Mouse (Mus musculus) neural tube, embryonic 12.5 days (tissue): Measurements from ENCODE around the gene Dok4. TPM values are rescaled to one million over a fixed set of nuclear protein-coding genes. Genes with fewer than 3 reads are reported as not detected.

Source experiments
- ATAC-seq: fragments of 200-750 bp; cut with Nextera tagmentation; 2 replicates; pipeline ENCODE4 v1.8.0; 2017; ENCODE audit warnings: low read depth, mild to moderate bottlenecking, moderate TSS enrichment, moderate library complexity; ENCODE audit not compliant: low FRiP score
- H3K27ac ChIP-seq: fragments of 300-500 bp; sonication (generic); 2 replicates; pipeline ENCODE4 v1.5.1; 2016
- H3K27me3 ChIP-seq: fragments of 300-500 bp; sonication (generic); replicated peaks from 2 replicates; pipeline ENCODE4 v1.6.1; 2016; ENCODE audit warnings: mild to moderate bottlenecking
- H3K36me3 ChIP-seq: fragments of 300-500 bp; sonication (generic); 2 replicates; pipeline ENCODE4 v1.6.1; 2016; ENCODE audit warnings: mild to moderate bottlenecking
- H3K4me1 ChIP-seq: fragments of 300-500 bp; sonication (generic); 2 replicates; pipeline ENCODE4 v1.6.1; 2016
- H3K4me2 ChIP-seq: fragments of 300-500 bp; sonication (generic); replicated peaks from 2 replicates; pipeline ENCODE4 v1.6.1; 2016; ENCODE audit warnings: mild to moderate bottlenecking
- H3K4me3 ChIP-seq: fragments of 300-500 bp; sonication (generic); 2 replicates; pipeline ENCODE4 v1.5.1; 2016
- H3K9ac ChIP-seq: fragments of 300-500 bp; sonication (generic); 2 replicates; pipeline ENCODE4 v1.6.1; 2016; ENCODE audit warnings: mild to moderate bottlenecking
- H3K9me3 ChIP-seq: fragments of 300-500 bp; sonication (generic); 2 replicates; pipeline ENCODE4 v1.6.1; 2016; ENCODE audit warnings: mild to moderate bottlenecking
- WGBS: fragments of 180-500 bp; shearing (Covaris S2); methylation state at CpG from one replicate; pipeline ENCODE4 v1.1.7; 2016; 5-methylcytosine and 5-hydroxymethylcytosine counted together
- polyA plus RNA-seq: library from polyadenylated mRNA; unstranded; fragments of >200 nt; fragmentation: Nextera tagmentation; extraction: Ambion mirVana; gene quantifications from 2 replicates; pipeline ENCODE4 v1.2.1, GENCODE M21; 2016

The Dok4 gene
- polyA plus RNA-seq, 1 experiment from 2014 or later, result 41.8 TPM

- Histone ChIP-seq H3K36me3 (no peaks in the 10 kb centered on the region), H3K27ac (no peak overlapping the region), H3K4me3 (peak overlapping the region; percentile 58), H3K9ac (peak overlapping the region; percentile 68; the same call in 1 of the 2 replicates), H3K27me3 (peaks cover 19% of the 10 kb centered on the region), H3K4me2 (peak overlapping the region; percentile 98), H3K9me3 (no peaks in the 10 kb centered on the region), H3K4me1 (peaks cover 30% of the 10 kb centered on the region)
- WGBS, result 17% methylated on average over 17 of the region's 17 CpGs
- ATAC-seq, result no peak
Observed at GRCm38 (mm10) chr8:94875096-94875870, 847 bp downstream of the Dok4 start.

- H3K36me3 ChIP-seq, result no peaks in the 10 kb centered on the region
- H3K4me1 ChIP-seq, result peaks cover 40% of the 10 kb centered on the region
- H3K9ac ChIP-seq, result no peak overlapping the region
- peaks cover 28% of the 10 kb centered on the region for H3K27me3 ChIP-seq
- 13% methylated on average over 6 of the region's 6 CpGs for WGBS
- 0 out of 2 replicates have a peak overlapping the region, but pooled peaks have one; percentile 0 for H3K4me3 ChIP-seq
- no peaks in the 10 kb centered on the region for H3K9me3 ChIP-seq
- H3K4me2 ChIP-seq, result peak overlapping the region; percentile 98
- H3K27ac ChIP-seq, result no peak overlapping the region
- ATAC-seq, result no peak
Observed at GRCm38 (mm10) chr8:94874358-94874757, 1.8 kb downstream of the Dok4 start.

DNA sequence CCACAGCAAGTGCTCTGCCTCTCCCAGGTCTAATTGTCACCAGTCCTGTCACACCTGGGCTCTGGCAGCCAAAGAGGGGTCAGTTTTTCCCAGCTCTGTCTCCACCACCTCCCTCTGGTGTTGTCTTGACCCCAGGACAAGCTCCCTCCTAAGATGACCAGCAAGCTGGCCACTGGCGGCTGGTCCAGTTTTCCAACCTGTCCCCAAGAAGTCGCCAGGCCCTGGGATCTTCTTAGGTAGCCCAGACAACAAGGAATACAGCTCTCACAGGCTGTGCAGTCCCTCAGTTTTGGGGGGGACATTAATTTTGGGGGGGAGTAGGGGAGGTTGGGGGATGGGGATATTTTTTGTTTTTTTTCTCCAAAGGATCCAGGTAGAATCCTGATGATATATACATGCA lies 3.6 kb downstream of the Dok4 start:
- WGBS, result 79% methylated on average over 2 of the region's 2 CpGs
- H3K4me1 ChIP-seq, result peaks cover 51% of the 10 kb centered on the region
- H3K4me3 ChIP-seq, result no peak overlapping the region
- ATAC-seq, result no peak
- H3K9me3 ChIP-seq, result no peaks in the 10 kb centered on the region
- H3K36me3 ChIP-seq, result no peaks in the 10 kb centered on the region
- peaks cover 30% of the 10 kb centered on the region for H3K27me3 ChIP-seq
- H3K9ac ChIP-seq, result no peak overlapping the region
- H3K4me2 ChIP-seq, result peak overlapping the region; percentile 75; the same call in 1 of the 2 replicates
- no peak overlapping the region for H3K27ac ChIP-seq

DNA sequence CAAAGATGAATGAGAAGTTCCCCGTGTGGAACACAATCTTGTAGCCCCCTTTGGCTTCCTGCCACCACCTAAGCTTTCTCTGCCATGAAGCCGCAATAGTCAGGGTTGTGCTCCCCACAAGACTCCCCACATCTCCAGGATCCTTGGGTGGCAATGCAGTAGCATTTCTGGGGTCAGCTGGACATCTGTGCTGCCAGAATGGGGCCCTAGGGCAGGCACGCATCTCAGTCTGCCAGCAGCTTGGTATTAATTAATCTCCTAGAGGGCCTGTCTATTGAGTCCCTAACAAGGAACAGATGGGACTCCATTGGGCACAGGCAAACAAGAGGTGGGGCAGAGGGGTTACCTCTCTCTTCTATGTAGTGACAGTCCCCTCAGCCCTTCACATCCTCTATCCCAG lies 4.0 kb downstream of the Dok4 start:
- Histone ChIP-seq H3K4me3 (no peak overlapping the region), H3K4me2 (peak overlapping the region; percentile 75), H3K36me3 (0 out of 2 replicates have a peak, but pooled peaks cover under 1% of the 10 kb centered on the region), H3K4me1 (peaks cover 51% of the 10 kb centered on the region), H3K27ac (no peak overlapping the region), H3K9ac (peak overlapping the region; percentile 14; the same call in 1 of the 2 replicates), H3K9me3 (no peaks in the 10 kb centered on the region), H3K27me3 (peaks cover 30% of the 10 kb centered on the region)
- 55% methylated on average over 3 of the region's 3 CpGs for WGBS
- ATAC-seq, result no peak

DNA sequence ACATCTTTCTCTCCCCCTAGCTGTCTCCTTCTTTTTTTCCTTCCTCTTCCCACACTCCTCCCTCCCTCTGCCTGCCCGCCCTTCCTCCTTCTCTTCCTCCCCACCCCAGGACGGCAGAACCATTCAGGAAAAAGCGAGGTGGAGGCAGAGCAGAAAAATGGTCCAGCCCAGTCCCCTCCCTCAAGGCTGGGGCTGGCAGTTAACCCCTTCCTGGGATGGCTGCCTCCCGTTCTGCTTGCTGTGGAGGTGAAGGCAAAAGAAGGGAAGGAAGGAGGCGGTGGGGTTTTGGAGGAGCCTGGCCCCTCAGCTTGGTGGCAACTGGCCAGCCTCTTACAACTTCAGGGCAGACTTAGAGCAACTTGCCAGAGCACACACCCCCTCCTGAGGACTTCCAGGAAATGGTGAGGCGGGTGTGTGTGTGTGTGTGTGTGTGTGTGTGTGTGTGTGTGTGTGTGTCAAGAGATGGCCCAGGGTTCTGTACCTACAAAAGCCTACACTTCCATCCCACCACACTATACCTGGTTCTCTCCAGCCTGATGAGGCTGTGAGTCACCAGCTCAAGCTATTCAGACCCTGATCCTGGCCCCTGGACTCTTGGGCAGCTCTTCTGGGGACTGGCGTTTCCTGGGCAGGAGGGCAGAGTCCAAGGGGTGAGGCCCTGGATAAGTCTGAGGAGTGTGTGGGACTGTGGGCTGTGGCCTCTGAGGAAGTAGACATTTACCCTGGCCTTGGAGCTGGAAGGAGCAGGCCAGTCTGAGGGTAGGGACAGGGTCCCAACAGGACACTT lies 4.8 kb downstream of the Dok4 start:
- Histone ChIP-seq H3K4me2 (peak overlapping the region; percentile 75), H3K4me1 (peaks cover 51% of the 10 kb centered on the region), H3K4me3 (peak overlapping the region; percentile 51), H3K27me3 (peaks cover 30% of the 10 kb centered on the region), H3K9ac (peak overlapping the region; percentile 67), H3K27ac (no peak overlapping the region), H3K9me3 (no peaks in the 10 kb centered on the region), H3K36me3 (peaks cover 9% of the 10 kb centered on the region)
- peak; percentile 41 for ATAC-seq
- WGBS, result 12% methylated on average over 7 of the region's 7 CpGs

DNA sequence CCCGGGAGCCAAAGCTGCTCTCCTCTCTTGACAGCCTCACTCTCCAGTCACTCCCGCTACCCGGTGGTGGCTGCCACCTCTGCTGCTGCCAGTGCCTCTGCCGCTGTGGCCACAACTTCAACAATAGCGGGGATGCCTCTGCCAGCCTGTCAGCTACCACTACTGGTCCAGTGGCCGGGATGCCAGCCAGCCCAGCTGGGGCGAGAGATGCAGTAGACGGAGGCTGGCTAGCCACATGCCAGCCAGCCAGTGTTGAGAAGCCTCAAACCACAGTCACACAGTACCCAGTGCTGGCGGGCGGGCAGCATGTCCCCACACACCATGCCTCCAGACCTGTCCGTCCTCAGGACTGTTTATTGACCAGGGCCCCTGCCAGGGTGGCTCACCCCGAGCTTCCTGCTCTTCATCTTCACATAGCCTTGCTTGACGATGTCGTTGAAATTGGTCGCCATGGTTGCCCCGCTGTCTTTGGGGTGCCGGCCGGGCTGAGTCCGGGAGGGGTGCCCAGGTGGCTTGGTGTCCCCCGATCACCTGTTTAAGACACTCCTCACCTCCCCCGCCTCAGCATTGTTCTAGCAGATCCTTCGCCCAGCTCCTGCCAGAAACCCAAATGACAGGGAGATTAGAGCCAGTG lies 5.5 kb downstream of the Dok4 start:
- Histone ChIP-seq H3K27ac (no peak overlapping the region), H3K27me3 (peaks cover 30% of the 10 kb centered on the region), H3K36me3 (peaks cover 16% of the 10 kb centered on the region), H3K9ac (peak overlapping the region; percentile 67), H3K4me2 (peak overlapping the region; percentile 75), H3K4me3 (peak overlapping the region; percentile 51), H3K9me3 (no peaks in the 10 kb centered on the region), H3K4me1 (peaks cover 51% of the 10 kb centered on the region)
- 2% methylated on average over 22 of the region's 22 CpGs for WGBS
- peak; percentile 10; the same call in 1 of the 2 replicates for ATAC-seq

DNA sequence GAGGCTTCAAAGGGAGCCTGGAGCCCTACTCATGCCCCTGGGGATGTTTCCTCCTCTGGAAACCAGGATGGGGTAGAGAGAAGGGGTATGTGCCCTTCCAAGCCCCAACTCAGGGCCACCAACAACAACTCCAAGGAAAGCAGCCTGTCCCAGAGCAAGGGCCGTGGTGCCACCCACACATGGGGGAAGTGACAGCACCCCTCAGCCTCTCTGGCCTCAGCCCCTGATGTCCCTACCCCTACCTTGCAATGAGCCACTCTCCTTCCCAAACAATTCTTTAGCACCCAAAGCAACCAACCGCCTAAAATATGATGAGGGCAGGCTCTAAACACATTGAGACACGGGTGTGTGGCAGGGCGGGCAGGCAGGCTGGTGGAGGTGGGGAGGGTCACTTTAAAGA lies 6.1 kb downstream of the Dok4 start:
- Histone ChIP-seq H3K9ac (peak overlapping the region; percentile 67), H3K4me1 (peaks cover 45% of the 10 kb centered on the region), H3K36me3 (peaks cover 22% of the 10 kb centered on the region), H3K27me3 (peaks cover 24% of the 10 kb centered on the region), H3K4me3 (peak overlapping the region; percentile 51), H3K27ac (no peak overlapping the region), H3K4me2 (peak overlapping the region; percentile 75), H3K9me3 (no peaks in the 10 kb centered on the region)
- 23% methylated on average over 4 of the region's 4 CpGs for WGBS
- no peak for ATAC-seq

DNA sequence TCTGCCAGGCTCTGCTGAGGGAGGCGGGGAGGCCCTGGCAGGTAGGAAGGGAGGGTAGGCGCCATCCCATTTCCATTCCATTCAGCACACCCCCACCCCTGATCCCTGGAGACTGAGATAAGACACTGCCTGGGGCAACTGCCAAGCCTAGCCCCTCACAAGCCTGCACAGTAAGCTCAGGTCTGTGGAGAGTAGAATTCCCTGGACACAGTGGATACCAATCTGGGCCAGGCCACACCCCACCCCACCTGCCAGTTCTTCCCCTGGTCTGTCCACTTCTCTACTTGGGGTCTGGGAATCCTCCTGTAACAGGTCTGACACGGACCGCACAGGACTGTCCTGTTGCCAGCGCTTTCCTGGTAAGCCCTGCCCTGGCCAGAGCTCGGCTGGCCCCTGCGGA lies 7.0 kb downstream of the Dok4 start:
- Histone ChIP-seq H3K27me3 (peaks cover 15% of the 10 kb centered on the region; the same call in 1 of the 2 replicates), H3K9ac (peak overlapping the region; percentile 67; the same call in 1 of the 2 replicates), H3K4me2 (peak overlapping the region; percentile 75), H3K4me3 (peak overlapping the region; percentile 51; the same call in 1 of the 2 replicates), H3K27ac (no peak overlapping the region), H3K36me3 (peaks cover 30% of the 10 kb centered on the region), H3K4me1 (peaks cover 44% of the 10 kb centered on the region), H3K9me3 (no peaks in the 10 kb centered on the region)
- no peak for ATAC-seq
- WGBS, result 60% methylated on average over 7 of the region's 7 CpGs

GRCm38 (mm10) chr8:94866921-94867320 lies 9.2 kb downstream of the Dok4 start:
- Histone ChIP-seq H3K9ac (no peak overlapping the region), H3K4me3 (no peak overlapping the region), H3K4me1 (peaks cover 37% of the 10 kb centered on the region), H3K9me3 (no peaks in the 10 kb centered on the region), H3K36me3 (peaks cover 51% of the 10 kb centered on the region), H3K27ac (no peak overlapping the region), H3K4me2 (no peak overlapping the region), H3K27me3 (peaks cover 13% of the 10 kb centered on the region; the same call in 1 of the 2 replicates)
- no peak for ATAC-seq
- WGBS, result 90% methylated on average over 9 of the region's 9 CpGs

DNA sequence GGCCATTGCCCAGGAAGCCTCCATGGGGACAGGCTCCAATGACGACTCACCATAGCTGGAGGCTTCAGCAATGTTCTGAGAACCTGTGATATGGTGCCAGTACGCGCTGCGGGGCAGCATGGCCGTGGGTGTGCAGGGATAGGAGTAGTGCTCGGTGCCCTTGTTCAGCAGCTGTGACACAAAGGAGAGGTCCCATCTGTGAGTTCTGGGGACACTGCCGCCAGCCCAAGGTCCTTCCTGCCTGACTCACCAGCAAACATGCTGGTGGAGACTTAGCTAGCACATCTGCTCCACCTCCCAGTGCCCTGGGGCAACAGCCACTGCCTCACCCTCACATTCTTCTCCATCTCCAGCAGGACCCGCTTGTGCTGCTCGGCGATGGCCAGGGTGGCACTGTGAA lies 10.8 kb downstream of the Dok4 start:
- Histone ChIP-seq H3K36me3 (peaks cover 60% of the 10 kb centered on the region), H3K4me1 (peaks cover 21% of the 10 kb centered on the region), H3K4me2 (no peak overlapping the region), H3K9me3 (no peaks in the 10 kb centered on the region), H3K9ac (no peak overlapping the region), H3K27ac (no peak overlapping the region), H3K27me3 (peaks cover 11% of the 10 kb centered on the region; the same call in 1 of the 2 replicates), H3K4me3 (no peak overlapping the region)
- ATAC-seq, result no peak
- WGBS, result 80% methylated on average over 10 of the region's 10 CpGs

DNA sequence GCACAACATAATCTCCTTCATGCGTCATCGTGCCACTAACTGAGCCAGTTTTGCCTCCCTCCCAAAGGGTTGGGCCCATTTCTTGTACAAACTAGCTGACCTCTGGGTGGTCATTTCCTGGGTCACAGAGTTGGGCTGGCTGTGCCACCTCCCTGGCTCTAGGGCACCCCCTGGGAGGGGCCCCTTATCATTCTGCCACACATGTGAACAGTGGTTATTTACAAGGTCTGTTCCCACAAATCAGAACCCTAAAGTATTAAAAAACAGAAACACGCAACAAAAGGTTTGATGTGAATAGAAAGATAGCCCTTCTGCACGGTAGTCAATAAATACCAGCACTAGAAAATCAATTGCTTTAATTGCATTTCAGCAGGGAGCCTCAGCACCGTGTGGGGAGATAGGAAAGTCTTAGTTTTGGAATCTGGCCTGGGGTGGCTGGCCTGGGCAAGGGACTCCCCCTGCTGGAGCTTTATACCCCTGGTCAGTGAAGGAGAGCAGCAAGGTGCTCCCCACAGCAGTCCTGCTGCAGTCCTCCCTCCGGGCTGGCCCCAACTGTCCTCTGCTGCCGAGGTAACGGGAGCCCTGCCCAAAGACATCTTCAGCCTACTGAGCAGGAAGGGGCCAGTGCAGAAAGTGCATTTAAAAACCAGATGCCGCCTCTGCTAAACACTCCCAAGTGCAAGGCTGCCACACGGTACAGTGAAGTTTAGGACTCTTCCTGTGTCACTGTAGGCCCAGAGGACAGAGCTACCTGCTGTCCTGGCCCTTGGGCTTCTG lies 12.0 kb downstream of the Dok4 start:
- 75% methylated on average over 10 of the region's 10 CpGs for WGBS
- H3K4me3 ChIP-seq, result no peak overlapping the region
- H3K27ac ChIP-seq, result no peak overlapping the region
- H3K36me3 ChIP-seq, result peaks cover 64% of the 10 kb centered on the region
- ATAC-seq, result no peak
- H3K9me3 ChIP-seq, result no peaks in the 10 kb centered on the region
- no peak overlapping the region for H3K4me2 ChIP-seq
- H3K4me1 ChIP-seq, result peaks cover 9% of the 10 kb centered on the region
- H3K9ac ChIP-seq, result no peak overlapping the region
- H3K27me3 ChIP-seq, result no peaks in the 10 kb centered on the region
